Mouse (Mus musculus): ENCODE measurements around the gene Cacnb3. TPM values are rescaled to one million over a fixed set of nuclear protein-coding genes. Genes with fewer than 3 reads are reported as not detected.

Cacnb3 gene
- polyA plus RNA-seq, 1 experiment from 2014 or later = 124 TPM

DNA sequence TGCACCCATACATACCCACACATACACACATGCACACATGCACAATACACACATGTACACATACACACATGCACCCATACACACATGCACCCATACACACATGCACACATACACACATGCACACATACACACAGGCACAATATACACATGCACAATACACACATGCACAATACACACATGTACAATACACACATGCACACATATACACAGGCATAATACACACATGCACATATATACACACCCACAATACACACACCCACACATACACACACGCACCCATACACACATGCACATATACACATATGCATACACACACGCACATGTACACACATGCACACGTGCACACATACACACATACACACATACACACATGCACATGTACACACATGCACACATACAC, 18.4 kb upstream of the Cacnb3 start:
- Histone ChIP-seq H3K4me2 (no peak overlapping the region), H3K9ac (no peak overlapping the region), H3K27ac (no peak overlapping the region), H3K36me3 (no peaks in the 10 kb centered on the region), H3K9me3 (no peaks in the 10 kb centered on the region), H3K27me3 (peaks cover 7% of the 10 kb centered on the region; the same call in 1 of the 2 replicates), H3K4me3 (no peak overlapping the region), H3K4me1 (replicated peaks) (peaks cover 40% of the 10 kb centered on the region)
- ATAC-seq (ENCODE audit: low FRiP score) = no peak
- WGBS = 93% methylated on average over 3 of the region's 3 CpGs

DNA sequence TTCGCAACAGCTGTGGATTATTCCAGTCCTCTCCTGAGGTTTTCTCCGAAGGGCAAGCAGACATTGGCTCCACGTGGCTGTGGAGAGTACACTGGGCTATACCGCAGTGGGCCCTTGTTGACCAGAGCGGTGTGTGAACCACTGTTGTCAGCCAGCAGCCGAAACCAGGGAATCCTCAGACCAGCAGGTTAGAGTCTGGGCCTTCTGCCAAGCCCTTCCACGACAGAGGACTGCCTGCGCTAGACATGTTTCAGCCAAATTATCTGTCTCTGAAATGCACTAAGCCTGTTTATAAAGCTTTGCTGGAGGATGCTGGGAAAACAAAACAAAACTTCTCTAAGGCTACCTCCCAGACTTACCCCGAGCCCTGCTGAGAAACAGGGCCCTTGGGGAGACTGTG, 16.1 kb upstream of the Cacnb3 start:
- Histone ChIP-seq H3K4me3 (no peak overlapping the region), H3K9me3 (no peaks in the 10 kb centered on the region), H3K9ac (peak overlapping the region; percentile 3; the same call in 1 of the 2 replicates), H3K36me3 (no peaks in the 10 kb centered on the region), H3K4me2 (no peak overlapping the region), H3K27me3 (peaks cover 13% of the 10 kb centered on the region), H3K27ac (peak overlapping the region; percentile 30), H3K4me1 (replicated peaks) (peaks cover 25% of the 10 kb centered on the region)
- 31% methylated on average over 9 of the region's 9 CpGs for WGBS
- no peak for ATAC-seq (ENCODE audit: low FRiP score)

DNA sequence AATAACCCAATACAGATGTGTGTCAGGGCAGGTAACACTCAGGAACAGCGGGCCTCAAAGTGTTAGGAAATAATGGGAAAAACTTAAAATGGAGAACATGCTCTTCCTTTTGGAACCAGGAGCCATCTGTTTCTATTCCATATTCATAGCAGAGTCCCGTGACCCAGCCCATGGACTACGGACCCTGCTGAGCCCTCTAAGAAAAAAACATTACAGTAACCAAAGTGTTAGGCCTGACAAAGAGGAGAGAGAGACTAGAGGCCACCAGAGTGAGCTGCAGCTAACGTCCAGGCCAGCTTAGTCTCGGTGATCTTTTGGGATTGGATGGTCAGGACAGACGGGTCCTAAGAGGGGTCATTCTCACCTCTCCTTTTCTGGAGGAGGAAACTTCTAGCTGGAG, 15.7 kb upstream of the Cacnb3 start:
- H3K4me1 ChIP-seq (replicated peaks) = peaks cover 22% of the 10 kb centered on the region
- 46% methylated on average over 6 of the region's 6 CpGs for WGBS
- no peaks in the 10 kb centered on the region for H3K36me3 ChIP-seq
- peak overlapping the region; percentile 30; the same call in 1 of the 2 replicates for H3K27ac ChIP-seq
- no peak overlapping the region for H3K4me3 ChIP-seq
- 0 out of 2 replicates have a peak overlapping the region, but pooled peaks have one; percentile 3 for H3K9ac ChIP-seq
- H3K27me3 ChIP-seq = peaks cover 13% of the 10 kb centered on the region
- H3K4me2 ChIP-seq = no peak overlapping the region
- H3K9me3 ChIP-seq = no peaks in the 10 kb centered on the region
- no peak for ATAC-seq (ENCODE audit: low FRiP score)

DNA sequence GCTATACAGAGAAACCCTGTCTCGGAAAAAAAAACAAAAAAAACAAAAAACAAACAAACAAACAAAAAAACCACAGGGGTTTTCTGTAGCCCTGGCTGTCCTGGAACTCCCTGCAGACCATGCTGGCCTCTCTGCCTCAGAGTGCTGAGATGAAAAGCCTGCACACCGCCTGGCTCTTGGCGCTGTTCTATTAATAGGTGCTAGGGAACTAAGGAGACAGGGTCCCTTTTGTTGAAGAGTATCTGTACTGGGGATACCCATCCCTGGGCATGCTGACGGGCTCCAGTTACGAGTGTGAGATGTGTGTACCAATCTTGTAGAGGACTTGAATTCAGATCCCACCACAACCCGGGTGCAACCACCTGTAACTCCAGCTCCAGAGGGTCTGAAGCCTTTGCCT, 14.9 kb upstream of the Cacnb3 start:
- H3K4me1 ChIP-seq (replicated peaks) = peaks cover 17% of the 10 kb centered on the region

DNA sequence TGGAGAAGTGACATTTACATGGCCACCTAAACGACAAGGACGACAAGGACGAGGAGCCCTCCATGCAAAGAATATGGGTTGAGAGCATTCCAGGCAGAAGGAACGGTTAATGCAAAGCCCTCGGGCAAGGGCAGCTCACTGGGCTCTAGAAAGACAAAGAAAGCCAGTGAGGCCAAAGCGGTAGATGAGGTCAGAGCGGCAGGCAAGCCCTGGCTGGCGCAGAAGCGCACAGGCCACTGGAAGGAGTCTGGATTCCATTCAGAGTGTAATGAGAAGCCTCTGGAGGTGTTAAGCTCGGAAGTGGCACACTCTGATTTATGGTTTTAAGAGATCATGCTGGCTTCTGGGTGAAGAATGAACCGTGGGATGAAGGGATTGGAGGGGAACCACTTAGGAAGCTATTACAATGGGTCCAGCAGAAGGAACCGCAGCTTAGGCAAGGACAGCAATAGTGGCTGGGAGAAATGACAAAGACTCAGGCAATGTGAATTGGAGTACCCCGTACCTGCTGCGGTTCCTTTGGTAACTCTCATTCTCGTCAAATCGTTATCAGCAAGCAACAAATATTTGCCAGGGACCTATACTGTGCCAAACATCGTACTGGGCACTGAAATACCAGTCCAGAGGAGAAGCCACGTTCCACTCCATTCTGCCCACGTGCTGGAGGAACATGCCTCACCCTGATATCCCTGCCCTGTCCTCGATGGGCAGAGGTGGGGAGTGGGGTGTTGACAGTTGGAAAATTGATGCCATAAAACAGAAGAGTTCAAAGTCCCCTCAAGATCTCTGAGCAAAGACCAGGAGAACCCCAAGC, 14.1 kb upstream of the Cacnb3 start:
- Histone ChIP-seq H3K9me3 (no peaks in the 10 kb centered on the region), H3K4me2 (0 out of 2 replicates have a peak overlapping the region, but pooled peaks have one; percentile 13), H3K4me1 (replicated peaks) (peaks cover 17% of the 10 kb centered on the region), H3K4me3 (no peak overlapping the region), H3K27me3 (peaks cover 13% of the 10 kb centered on the region), H3K27ac (no peak overlapping the region), H3K9ac (no peak overlapping the region), H3K36me3 (no peaks in the 10 kb centered on the region)
- no peak for ATAC-seq (ENCODE audit: low FRiP score)
- WGBS = 46% methylated on average over 20 of the region's 20 CpGs

More for the DNA sequence above, 14.9 kb upstream of the Cacnb3 start:
- H3K4me3 ChIP-seq = no peak overlapping the region
- H3K27ac ChIP-seq = no peak overlapping the region
- H3K4me2 ChIP-seq = no peak overlapping the region
- H3K9me3 ChIP-seq = no peaks in the 10 kb centered on the region
- H3K36me3 ChIP-seq = no peaks in the 10 kb centered on the region
- peaks cover 13% of the 10 kb centered on the region for H3K27me3 ChIP-seq
- no peak for ATAC-seq (ENCODE audit: low FRiP score)
- 66% methylated on average over 6 of the region's 6 CpGs for WGBS
- H3K9ac ChIP-seq = no peak overlapping the region

DNA sequence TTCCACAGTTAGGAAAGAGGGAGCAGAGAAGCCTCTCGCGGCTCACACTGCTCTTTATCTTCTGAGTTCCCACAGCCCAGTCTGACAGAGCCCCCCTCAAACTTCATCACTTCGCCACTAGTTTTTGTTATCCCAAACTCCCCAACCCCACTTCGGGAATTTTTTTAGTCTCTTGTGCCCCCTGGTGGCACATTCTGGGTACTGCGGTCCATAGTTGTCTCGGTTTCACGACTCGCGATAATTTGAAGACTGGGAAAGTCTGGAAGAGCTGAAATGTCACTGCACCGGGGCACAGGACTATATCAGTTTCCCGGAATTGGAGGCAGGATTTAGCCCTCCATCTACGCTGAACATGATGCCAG, 13.5 kb upstream of the Cacnb3 start:
- no peak for ATAC-seq (ENCODE audit: low FRiP score)
- no peak overlapping the region for H3K4me3 ChIP-seq
- H3K27me3 ChIP-seq = peaks cover 13% of the 10 kb centered on the region
- 1% methylated on average over 12 of the region's 12 CpGs for WGBS
- no peak overlapping the region for H3K9ac ChIP-seq
- H3K27ac ChIP-seq = no peak overlapping the region
- 0 out of 2 replicates have a peak overlapping the region, but pooled peaks have one; percentile 13 for H3K4me2 ChIP-seq
- H3K36me3 ChIP-seq = no peaks in the 10 kb centered on the region
- peaks cover 17% of the 10 kb centered on the region for H3K4me1 ChIP-seq (replicated peaks)
- no peaks in the 10 kb centered on the region for H3K9me3 ChIP-seq

DNA sequence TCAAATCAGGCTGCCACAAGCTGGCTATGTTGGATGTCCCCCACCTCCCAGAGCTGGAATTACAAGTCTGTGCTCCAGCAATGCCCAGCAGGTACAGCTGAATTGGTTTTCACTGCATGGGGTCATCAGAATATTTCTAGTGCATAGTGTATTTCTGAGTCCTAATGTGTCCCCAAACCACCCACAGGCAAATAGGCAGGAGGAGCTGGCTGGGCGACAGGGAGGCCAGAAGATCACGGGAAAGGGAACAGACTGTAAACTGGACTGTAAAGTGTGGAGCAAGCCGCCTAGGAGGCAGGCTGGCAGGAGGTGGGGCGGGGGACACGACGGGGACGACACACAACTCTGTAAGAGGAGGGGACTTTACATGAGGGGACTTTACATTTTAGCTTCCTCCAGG, 8.4 kb upstream of the Cacnb3 start:
- no peaks in the 10 kb centered on the region for H3K36me3 ChIP-seq
- peaks cover 11% of the 10 kb centered on the region for H3K27me3 ChIP-seq
- H3K4me1 ChIP-seq (replicated peaks) = peaks cover 7% of the 10 kb centered on the region; the same call in 1 of the 2 replicates
- no peak overlapping the region for H3K4me2 ChIP-seq
- 4% methylated on average over 7 of the region's 7 CpGs for WGBS
- ATAC-seq (ENCODE audit: low FRiP score) = no peak
- H3K27ac ChIP-seq = no peak overlapping the region
- no peak overlapping the region for H3K4me3 ChIP-seq
- H3K9ac ChIP-seq = no peak overlapping the region
- H3K9me3 ChIP-seq = no peaks in the 10 kb centered on the region

DNA sequence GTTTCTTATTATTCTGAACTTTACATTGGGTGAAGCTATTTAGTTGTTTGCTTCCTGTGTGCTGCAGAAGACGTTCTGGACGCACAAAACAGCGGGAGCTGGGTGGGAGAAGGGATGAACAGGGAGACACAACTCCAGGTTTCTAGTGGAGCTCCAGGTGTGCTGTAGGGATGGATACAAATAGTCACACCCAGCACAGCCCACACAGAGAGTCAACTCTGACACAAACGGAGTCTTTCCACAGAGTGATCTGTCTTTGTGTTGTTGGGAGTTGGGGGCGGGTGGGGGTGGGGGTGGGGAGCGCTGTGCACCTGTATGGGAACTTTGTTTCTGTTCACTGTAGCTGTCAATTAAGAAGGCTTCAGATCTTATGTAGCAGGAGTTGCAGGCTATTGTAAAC, 7.9 kb upstream of the Cacnb3 start:
- H3K9me3 ChIP-seq = no peaks in the 10 kb centered on the region
- ATAC-seq (ENCODE audit: low FRiP score) = no peak
- H3K9ac ChIP-seq = no peak overlapping the region
- no peaks in the 10 kb centered on the region for H3K36me3 ChIP-seq
- H3K4me2 ChIP-seq = no peak overlapping the region
- 19% methylated on average over 6 of the region's 6 CpGs for WGBS
- H3K27me3 ChIP-seq = peaks cover 8% of the 10 kb centered on the region
- H3K27ac ChIP-seq = no peak overlapping the region
- peaks cover 7% of the 10 kb centered on the region; the same call in 1 of the 2 replicates for H3K4me1 ChIP-seq (replicated peaks)
- H3K4me3 ChIP-seq = no peak overlapping the region

DNA sequence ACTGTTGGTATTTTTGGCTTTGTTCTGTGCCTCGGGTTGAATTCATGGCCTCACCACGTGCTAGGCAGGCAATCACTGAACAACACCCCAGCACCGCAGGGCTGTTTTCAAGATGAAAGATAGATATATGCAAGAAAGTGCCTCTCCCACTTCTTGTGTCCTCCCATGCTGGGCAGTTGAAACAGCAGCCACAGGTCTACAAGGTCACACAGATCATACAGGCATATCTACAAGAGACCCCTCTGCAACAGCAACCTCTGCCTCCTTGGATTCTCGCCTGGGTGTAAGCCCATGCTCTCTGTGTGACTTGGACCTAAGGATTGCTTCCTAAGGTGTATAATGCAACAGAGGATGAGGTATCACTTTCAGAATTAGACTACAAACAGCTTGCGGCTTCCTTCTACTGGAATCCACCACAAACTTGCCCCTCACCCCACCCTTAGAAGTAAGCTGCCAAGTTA, 7.2 kb upstream of the Cacnb3 start:
- no peaks in the 10 kb centered on the region for H3K9me3 ChIP-seq
- no peak overlapping the region for H3K27ac ChIP-seq
- peaks cover 11% of the 10 kb centered on the region for H3K4me1 ChIP-seq (replicated peaks)
- no peak overlapping the region for H3K9ac ChIP-seq
- no peak overlapping the region for H3K4me2 ChIP-seq
- WGBS = 56% methylated on average over 5 of the region's 5 CpGs
- no peak for ATAC-seq (ENCODE audit: low FRiP score)
- peaks cover 8% of the 10 kb centered on the region for H3K27me3 ChIP-seq
- no peaks in the 10 kb centered on the region for H3K36me3 ChIP-seq
- no peak overlapping the region for H3K4me3 ChIP-seq

DNA sequence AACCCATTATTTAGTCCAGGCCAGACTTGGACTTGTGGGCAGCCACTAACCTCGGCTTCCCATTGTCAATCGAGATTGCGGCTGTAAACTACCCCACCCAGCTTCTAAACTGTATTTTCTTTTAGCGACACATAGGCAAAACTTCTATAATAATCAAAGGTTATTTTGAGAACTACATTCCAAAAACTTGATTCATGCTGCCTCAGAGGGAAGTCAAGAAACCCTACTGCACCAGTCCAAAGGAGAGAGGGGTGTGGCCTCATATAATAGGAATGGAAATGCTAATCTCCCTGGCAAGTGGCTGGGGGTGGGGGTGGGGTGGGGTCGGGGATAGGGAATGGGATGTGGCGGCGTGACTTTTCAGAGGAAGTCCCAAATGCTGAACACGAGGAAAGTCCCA, 4.6 kb upstream of the Cacnb3 start:
- no peak for ATAC-seq (ENCODE audit: low FRiP score)
- Histone ChIP-seq H3K27me3 (peaks cover 21% of the 10 kb centered on the region), H3K9me3 (no peaks in the 10 kb centered on the region), H3K4me3 (no peak overlapping the region), H3K4me1 (replicated peaks) (peaks cover 32% of the 10 kb centered on the region), H3K9ac (no peak overlapping the region), H3K27ac (no peak overlapping the region), H3K4me2 (no peak overlapping the region), H3K36me3 (no peaks in the 10 kb centered on the region)
- WGBS = 24% methylated on average over 8 of the region's 8 CpGs

DNA sequence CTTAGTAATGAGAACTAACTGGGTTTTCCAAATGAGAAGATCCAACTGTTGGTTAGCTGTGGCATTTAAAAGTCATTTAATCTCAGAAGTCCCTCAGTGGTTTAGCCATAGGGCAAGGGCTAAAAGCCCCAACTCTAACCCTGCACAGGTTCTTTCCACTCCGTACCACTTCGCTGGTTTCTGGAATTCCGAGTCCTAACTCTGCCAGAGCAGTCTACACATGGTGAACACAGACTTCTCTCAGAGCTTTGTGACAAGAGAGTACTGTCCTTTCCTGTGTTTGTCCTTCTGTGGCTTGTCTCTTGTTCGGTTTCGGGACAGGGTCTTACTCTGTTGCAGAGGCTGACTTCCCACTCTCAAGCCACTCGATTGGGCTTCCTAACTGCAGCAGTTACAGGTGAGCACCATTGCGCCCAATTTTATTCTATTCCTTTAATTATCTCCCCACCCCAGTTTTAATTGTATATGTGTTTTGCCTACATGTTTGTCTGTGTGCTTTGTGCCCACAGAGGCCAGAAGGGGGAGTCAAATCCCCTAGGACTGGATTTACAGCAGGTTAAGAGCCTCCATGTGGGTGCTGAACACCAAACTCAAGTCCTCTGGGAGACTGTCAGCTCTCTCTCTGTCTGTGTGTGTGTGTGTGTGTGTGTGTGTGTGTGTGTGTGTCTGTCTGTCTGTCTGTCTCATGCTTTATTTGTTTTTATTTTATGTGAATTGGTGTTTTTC, 4.0 kb upstream of the Cacnb3 start:
- H3K4me1 ChIP-seq (replicated peaks) = peaks cover 37% of the 10 kb centered on the region
- H3K27me3 ChIP-seq = peaks cover 24% of the 10 kb centered on the region
- no peak overlapping the region for H3K4me2 ChIP-seq
- H3K36me3 ChIP-seq = no peaks in the 10 kb centered on the region
- no peak overlapping the region for H3K9ac ChIP-seq
- no peaks in the 10 kb centered on the region for H3K9me3 ChIP-seq
- no peak overlapping the region for H3K27ac ChIP-seq
- ATAC-seq (ENCODE audit: low FRiP score) = no peak
- 77% methylated on average over 7 of the region's 7 CpGs for WGBS
- H3K4me3 ChIP-seq = no peak overlapping the region

DNA sequence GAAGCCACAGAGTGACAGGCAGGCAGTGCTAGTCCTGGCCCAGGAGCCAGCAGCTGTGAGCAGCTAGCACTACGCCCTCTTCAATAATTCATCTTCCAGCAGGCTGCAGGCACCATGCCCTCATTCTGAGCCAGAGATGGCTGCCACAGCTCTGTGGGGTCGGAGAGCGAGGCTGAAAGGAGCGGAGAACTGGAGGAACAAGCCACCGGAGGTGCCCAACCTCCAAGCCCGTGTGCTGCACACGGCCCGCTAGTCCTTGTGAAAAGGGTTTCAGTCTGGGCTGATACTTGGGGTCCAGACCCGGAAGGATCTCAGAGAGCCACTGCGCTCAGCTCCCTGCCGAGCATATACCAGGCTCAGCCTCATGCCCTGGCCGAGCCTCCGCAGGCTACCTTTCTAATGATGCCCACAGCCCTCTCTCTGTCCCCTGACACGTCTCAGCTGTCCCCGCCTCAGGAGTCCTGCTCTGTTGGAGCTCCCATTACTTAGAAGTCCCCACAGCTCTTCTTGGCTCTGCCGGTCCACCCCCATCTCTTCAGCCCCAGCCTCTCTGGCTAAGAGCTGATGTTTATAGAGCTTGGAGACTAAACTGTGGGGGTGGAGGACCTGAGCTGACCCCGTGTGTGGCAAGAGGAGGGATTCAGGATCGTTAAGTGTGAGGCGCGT, 1.9 kb upstream of the Cacnb3 start:
- H3K4me2 ChIP-seq = peak overlapping the region; percentile 47
- H3K4me3 ChIP-seq = peak overlapping the region; percentile 15
- H3K27me3 ChIP-seq = peaks cover 25% of the 10 kb centered on the region
- peak overlapping the region; percentile 78 for H3K27ac ChIP-seq
- no peaks in the 10 kb centered on the region for H3K9me3 ChIP-seq
- peak overlapping the region; percentile 65 for H3K9ac ChIP-seq
- 6% methylated on average over 20 of the region's 20 CpGs for WGBS
- H3K4me1 ChIP-seq (replicated peaks) = peaks cover 51% of the 10 kb centered on the region
- no peak for ATAC-seq (ENCODE audit: low FRiP score)
- no peaks in the 10 kb centered on the region for H3K36me3 ChIP-seq
